Mouse (Mus musculus): ENCODE data around the gene Rbm4b.

GRCm38 (mm10) chr19:4718716-4719115 lies 37.6 kb upstream of the Rbm4b start:
- TF ChIP-seq CTCF (IDR thresholded peaks at IDR 0.05; ENCODE audit: borderline replicate concordance, insufficient read depth, low read depth, low read length) = no peak
- TF ChIP-seq POLR2A (IDR thresholded peaks at IDR 0.05; ENCODE audit: borderline replicate concordance, insufficient read depth, low read length) = no peak
